Mouse (Mus musculus): ENCODE data around the gene Zbtb38. TPM values are rescaled to one million over a fixed set of nuclear protein-coding genes. Genes with fewer than 3 reads are reported as not detected.

Zbtb38 gene
- polyA plus RNA-seq (2012; rRNA removed): 8.1 and 14.3 TPM in 2 replicates

DNA sequence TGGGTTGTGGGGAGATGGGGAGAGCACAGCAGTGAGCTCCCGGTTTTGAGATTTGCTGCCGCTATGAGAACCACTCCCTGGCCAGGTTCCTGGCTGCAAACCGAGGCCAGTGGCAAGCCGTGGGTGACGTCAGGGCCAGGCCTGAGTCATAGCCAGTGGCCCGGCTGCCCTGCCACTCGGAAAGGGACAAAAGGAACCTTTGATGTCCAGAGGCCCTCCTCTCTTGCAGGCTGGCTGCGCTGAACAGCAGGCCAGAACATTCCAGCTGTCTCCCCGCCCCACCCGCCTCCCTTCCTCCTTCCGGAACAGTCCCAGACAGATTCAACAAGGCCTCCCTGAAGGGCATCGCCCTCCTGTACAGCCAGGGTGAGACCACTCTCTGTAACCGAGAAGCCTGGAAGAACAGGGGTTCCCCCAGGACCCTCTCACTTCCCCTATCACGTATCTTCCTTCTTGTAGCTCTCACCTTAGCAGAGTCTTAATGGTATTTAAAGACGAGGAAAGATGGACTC lies at the start of gene Zbtb38:
TSS of gene Zbtb38 (minus strand) at position 229 of the 512 bp plus-strand sequence.
- peak; percentile 58 for DNase-seq (ENCODE audit: low spot score)

DNA sequence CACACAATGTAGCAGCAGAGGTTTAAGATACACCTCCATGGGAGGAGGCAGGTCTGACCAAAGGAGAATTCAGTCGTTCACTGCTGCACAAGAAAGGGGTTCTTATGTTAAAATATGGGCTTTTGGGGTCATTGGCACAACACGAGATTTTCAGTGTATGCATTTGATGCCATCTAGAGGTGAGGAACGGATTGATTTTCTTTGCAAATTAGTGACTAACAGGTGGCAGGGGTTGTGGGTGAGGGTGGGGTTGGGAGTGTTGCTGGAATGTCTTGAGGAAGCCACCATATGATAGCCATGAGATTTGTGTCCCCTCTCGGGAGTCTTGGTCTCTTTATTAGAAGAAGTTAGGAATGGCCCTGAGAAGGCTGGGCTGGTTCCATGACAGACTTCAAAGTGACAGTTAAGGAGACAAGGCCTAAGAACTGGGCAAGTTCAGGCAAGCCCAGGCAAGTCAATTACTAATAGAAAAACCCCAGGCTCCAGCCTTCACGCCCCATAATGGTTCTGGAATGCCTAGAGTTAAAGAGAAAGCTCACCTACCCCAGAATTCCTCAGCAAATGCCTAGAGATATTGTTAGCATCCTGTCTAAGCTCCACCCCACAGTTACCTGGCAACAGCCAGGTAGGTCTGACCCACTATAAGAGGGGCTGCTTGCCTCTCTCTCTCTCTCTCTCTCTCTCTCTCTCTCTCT lies 47.6 kb upstream of the Zbtb38 start:
- no peak for DNase-seq (ENCODE audit: low spot score)

DNA sequence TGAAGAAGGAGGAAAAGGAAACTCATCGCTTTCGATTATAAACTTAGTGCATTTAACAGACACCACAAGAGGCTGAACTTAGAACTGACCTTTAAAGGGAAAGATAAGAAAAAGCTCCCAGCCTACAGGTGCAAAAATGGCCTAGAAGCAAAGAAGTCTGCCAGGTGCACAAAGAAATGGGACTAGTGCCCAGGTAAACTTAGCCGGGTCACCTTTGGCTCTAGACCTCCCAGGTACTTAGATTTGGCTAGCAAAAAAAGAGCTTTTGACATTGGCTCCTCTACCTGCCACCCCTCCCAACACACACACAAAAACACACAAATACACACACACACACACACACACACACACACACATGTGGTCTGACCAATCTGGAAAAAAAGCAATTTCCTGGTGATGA lies 44.7 kb upstream of the Zbtb38 start:
- no peak for DNase-seq (ENCODE audit: low spot score)

- no peak for DNase-seq (ENCODE audit: low spot score)
Measured at GRCm38 (mm10) chr9:96795399-96795928, 42.8 kb upstream of the Zbtb38 start.

GRCm38 (mm10) chr9:96794601-96795000 lies 42.0 kb upstream of the Zbtb38 start:
- no peak for DNase-seq (ENCODE audit: low spot score)

- DNase-seq (ENCODE audit: low spot score): no peak
Measured at GRCm38 (mm10) chr9:96792543-96792942, 39.9 kb upstream of the Zbtb38 start.

GRCm38 (mm10) chr9:96790389-96791007 lies 37.9 kb upstream of the Zbtb38 start:
- DNase-seq (ENCODE audit: low spot score): no peak

DNA sequence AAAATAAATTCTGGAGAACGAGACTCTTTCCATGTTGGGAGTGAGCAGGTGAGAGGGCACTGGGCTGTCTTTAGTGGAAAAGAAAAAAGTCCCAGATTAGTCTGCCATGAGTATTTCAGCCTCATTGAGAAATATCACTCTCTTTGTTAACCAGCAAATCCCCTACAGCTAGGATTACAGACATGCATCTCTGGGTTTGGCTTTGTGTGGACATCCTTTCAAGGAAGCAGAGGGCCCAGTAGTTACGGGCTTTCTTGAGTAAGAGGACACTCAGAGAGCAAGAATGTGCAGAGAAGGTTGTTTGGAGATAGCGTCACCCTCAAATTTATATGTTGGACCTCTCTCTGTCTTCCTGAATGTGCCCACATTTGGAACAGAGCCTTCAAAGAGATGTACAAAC lies 37.3 kb upstream of the Zbtb38 start:
- no peak for DNase-seq (ENCODE audit: low spot score)

- no peak for DNase-seq (ENCODE audit: low spot score)
Measured at GRCm38 (mm10) chr9:96787797-96788196, 35.2 kb upstream of the Zbtb38 start.

DNA sequence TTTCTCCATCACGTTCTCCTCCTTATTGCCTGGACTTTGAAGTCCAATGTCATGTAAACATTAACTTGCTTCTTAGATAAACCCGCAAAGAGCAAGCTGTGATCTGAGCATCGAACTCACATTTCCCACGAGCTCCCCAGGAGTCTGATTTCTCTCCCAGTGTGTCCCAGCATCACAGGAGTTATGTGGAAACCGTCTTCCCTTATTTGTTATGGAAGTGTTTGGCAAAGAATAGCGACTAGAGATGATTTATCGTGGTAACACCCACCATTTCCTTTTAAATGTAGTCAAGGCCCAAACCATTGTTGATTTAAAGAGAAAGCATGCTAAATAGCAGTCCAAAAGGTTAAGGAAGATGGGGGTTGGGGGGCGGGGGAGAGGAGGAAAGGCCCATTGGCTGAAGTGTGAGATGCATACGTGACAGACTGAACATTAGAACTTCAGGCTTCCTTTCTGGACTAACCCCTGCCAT lies 33.3 kb upstream of the Zbtb38 start:
- no peak for DNase-seq (ENCODE audit: low spot score)

GRCm38 (mm10) chr9:96785187-96785586 lies 32.6 kb upstream of the Zbtb38 start:
- DNase-seq (ENCODE audit: low spot score): no peak

GRCm38 (mm10) chr9:96783667-96784066 lies 31.0 kb upstream of the Zbtb38 start:
- no peak for DNase-seq (ENCODE audit: low spot score)

- DNase-seq (ENCODE audit: low spot score): no peak
Measured at GRCm38 (mm10) chr9:96783258-96783657, 30.6 kb upstream of the Zbtb38 start.

- DNase-seq (ENCODE audit: low spot score): no peak
Measured at GRCm38 (mm10) chr9:96782062-96782461, 29.4 kb upstream of the Zbtb38 start.

DNA sequence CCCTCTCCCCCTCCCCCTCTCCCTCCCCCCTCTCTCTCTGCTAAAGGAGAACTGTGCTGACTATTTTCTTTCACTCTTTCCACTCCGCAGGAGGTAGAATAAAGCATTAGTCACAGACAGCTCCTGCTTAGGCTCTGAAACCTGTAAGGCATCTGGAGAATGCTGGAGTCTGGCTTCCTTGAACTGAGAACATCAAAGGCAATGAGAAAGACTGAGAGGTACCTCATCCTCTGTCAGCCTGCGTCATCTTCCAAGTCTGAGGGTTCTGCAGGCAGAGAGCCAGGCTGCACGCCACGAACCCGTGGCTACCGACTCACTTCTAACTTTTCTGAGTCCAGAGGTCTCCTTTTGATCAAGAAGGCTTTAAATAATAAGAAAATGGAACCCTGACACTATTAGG lies 20.5 kb upstream of the Zbtb38 start:
- no peak for DNase-seq (ENCODE audit: low spot score)

DNA sequence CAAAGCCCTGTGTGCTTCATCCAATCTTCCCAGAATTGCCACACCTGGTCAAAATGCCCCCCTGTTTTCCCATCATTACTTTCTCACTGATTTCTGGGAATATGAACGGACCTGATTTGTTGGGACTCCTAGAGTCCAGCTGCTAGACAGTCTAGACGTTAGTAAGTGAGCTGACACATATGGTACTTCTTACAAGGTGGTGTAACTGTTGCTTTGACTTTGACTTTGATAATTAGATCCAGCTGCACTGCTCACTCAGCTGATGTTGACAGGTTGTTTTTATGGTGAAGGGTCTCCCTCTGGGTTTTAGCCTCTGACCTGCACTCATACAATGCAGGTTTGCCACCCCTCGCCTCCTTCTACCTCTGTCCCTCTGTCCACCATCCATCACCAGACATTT lies 17.8 kb upstream of the Zbtb38 start:
- no peak for DNase-seq (ENCODE audit: low spot score)

DNA sequence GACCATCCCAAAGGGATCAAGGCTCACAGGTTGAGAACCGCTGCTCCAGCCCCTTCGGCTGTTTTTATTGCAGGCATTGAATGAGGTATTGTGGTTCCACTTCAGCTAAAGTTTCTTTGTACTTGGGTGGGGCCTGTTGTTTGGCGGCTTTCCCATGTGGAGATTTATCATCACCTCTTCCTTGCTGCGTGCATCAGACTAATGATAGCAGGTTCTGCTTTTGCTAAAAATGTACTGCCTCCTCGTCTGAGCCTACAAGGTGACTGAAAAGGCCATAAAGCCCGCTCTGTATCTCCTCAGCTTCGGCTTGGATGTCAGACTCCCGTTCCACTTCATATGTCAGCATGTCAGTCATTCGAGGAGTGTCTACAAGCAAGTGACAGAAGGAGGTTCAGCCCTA lies 17.0 kb upstream of the Zbtb38 start:
- DNase-seq (ENCODE audit: low spot score): no peak

GRCm38 (mm10) chr9:96767874-96768273 lies 15.2 kb upstream of the Zbtb38 start:
- DNase-seq (ENCODE audit: low spot score): no peak

- no peak for DNase-seq (ENCODE audit: low spot score)
Measured at GRCm38 (mm10) chr9:96766078-96766477, 13.4 kb upstream of the Zbtb38 start.

GRCm38 (mm10) chr9:96765410-96765809 lies 12.8 kb upstream of the Zbtb38 start:
- DNase-seq (ENCODE audit: low spot score): no peak

- DNase-seq (ENCODE audit: low spot score): no peak
Measured at GRCm38 (mm10) chr9:96763847-96764631, 11.4 kb upstream of the Zbtb38 start.

DNA sequence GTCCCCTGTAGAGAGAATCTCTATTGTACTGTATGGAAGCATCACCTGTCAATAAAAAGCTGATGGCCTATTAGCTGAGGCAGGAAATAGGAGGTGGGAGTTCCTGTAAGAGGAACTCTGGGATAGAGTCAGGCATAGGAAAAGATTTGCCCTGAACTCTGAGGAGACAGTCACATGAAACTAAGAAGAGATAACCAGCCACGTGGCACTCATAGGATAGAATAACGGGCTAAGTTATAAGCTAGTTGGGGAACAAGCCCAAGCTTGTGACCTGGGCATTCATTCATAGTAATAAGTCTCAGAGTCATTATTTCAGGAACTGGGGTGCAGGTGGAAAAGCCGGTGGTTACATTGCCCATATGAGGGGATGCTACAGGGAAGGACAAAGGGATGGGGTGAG lies 10.4 kb upstream of the Zbtb38 start:
- DNase-seq (ENCODE audit: low spot score): no peak
